Mouse (Mus musculus) heart, embryonic 14.5 days (tissue): ENCODE measurements around the gene Trnp1. TPM values are rescaled to one million over a fixed set of nuclear protein-coding genes. Genes with fewer than 3 reads are reported as not detected.

ENCODE experiments used
- ATAC-seq: fragments of 200-750 bp; cut with Nextera tagmentation; 2 replicates; pipeline ENCODE4 v1.8.0; 2017; ENCODE audit warnings: low read depth, moderate TSS enrichment; ENCODE audit not compliant: insufficient number of reproducible peaks, insufficient read depth, low FRiP score
- H3K27ac ChIP-seq, 2 experiments: fragments of 200-500 bp in 1 of 2; fragments of 300-500 bp in 1 of 2; sonication (generic) in 1 of 2; replicated peaks in 1 of 2; 2 replicates each; pipeline ENCODE4 v1.5.1; 2012 to 2014; ENCODE audit warnings: low read depth in 2 of 2, low read length in 2 of 2, control low read depth in 1 of 2, mild to moderate bottlenecking in 1 of 2, mixed read lengths in 1 of 2; ENCODE audit not compliant: control insufficient read depth in 1 of 2, insufficient read depth in 1 of 2
- H3K27me3 ChIP-seq: fragments of 300-500 bp; sonication (generic); 2 replicates; pipeline ENCODE4 v1.6.1; 2014; ENCODE audit warnings: mild to moderate bottlenecking, low read length, control low read depth; ENCODE audit not compliant: control insufficient read depth, insufficient read depth
- H3K36me3 ChIP-seq: fragments of 300-500 bp; sonication (generic); 2 replicates; pipeline ENCODE4 v1.6.1; 2014; ENCODE audit warnings: mild to moderate bottlenecking, control low read depth, low read length, mixed read lengths; ENCODE audit not compliant: control insufficient read depth, insufficient read depth
- H3K4me1 ChIP-seq, 2 experiments: fragments of 200-500 bp in 1 of 2; fragments of 300-500 bp in 1 of 2; sonication (generic) in 1 of 2; 2 replicates each; pipeline ENCODE4 v1.6.1; 2012 to 2014; ENCODE audit warnings: low read length in 2 of 2, control low read depth in 1 of 2, mixed read lengths in 1 of 2; ENCODE audit not compliant: control insufficient read depth in 2 of 2, insufficient read depth in 2 of 2
- H3K4me2 ChIP-seq: fragments of 300-500 bp; sonication (generic); 2 replicates; pipeline ENCODE4 v1.6.1; 2014; ENCODE audit warnings: mild to moderate bottlenecking, low read length
- H3K4me3 ChIP-seq, 2 experiments: fragments of 200-500 bp in 1 of 2; fragments of 300-500 bp in 1 of 2; sonication (generic) in 1 of 2; 2 replicates each; pipeline ENCODE4 v1.5.1; 2012 to 2014; ENCODE audit warnings: low read length in 2 of 2, mild to moderate bottlenecking in 2 of 2, control low read depth in 1 of 2, low read depth in 1 of 2, moderate library complexity in 1 of 2; ENCODE audit not compliant: control insufficient read depth in 1 of 2, insufficient read depth in 1 of 2
- H3K9ac ChIP-seq: fragments of 300-500 bp; sonication (generic); 2 replicates; pipeline ENCODE4 v1.6.1; 2014; ENCODE audit warnings: mild to moderate bottlenecking, low read length
- H3K9me3 ChIP-seq: fragments of 300-500 bp; sonication (generic); 2 replicates; pipeline ENCODE4 v1.6.1; 2016; ENCODE audit warnings: low read length, control low read depth; ENCODE audit not compliant: control insufficient read depth
- WGBS: fragments of 180-500 bp; shearing (Covaris S2); extraction: QIAGEN DNeasy Blood & Tissue Kit; methylation state at CpG from one replicate; pipeline ENCODE4 v1.1.7; 2014; 5-methylcytosine and 5-hydroxymethylcytosine counted together
- polyA plus RNA-seq: library from polyadenylated mRNA; unstranded; fragments of >200 nt; fragmentation: Nextera tagmentation; extraction: Ambion mirVana; gene quantifications from 2 replicates; pipeline ENCODE4 v1.2.1, GENCODE M21; 2014

Trnp1 gene
- polyA plus RNA-seq, 1 experiment from 2014 or later: 1.2 TPM

DNA sequence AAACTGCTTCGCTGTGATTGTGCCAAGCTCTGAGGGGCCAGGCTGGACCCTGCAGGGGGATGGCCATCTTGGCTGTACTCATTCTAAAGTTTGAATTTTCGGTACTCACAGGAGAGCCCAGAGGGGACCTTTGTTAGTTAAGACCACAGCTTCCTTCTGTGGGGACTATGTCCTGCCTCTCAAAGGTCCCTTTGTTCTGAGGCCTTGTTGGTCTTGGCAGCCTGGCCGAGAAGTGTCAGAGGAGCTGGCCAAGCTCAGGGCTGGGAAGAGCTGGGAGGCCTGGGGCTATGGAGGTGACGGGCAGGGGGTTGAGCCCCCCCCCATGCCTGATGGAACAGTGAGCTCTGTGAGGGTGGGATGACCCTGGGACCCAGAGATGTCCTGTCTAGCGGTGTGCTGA, 55.3 kb downstream of the Trnp1 start:
- no peaks in the 10 kb centered on the region for H3K9me3 ChIP-seq
- no peak overlapping the region for H3K9ac ChIP-seq

DNA sequence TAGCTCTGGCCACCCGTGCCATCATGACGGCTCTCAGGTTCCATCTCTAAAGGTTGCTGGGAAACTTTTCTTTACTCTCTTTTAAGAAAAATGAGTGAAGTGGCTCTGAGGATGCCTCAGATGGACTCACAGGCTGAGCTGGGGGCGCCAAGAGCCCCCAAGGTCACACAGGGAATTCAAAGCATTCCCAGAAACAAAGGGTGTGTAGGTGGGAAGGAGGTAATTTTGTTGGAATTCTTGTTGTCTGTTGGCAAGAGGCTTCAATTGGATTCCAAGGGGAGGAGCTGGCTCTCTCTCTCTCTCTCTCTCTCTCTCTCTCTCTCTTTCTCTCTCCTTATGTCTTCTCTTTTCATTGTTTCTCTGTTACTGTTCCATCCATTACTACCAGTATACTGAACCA, 56.2 kb downstream of the Trnp1 start:
- Histone ChIP-seq H3K36me3 (no peaks in the 10 kb centered on the region), H3K27ac (peak overlapping the region; percentile 31 to 83; a peak in 3 of 4 replicates), H3K4me1 (peaks cover 12 to 13% of the 10 kb centered on the region in 2 experiments), H3K4me2 (no peak overlapping the region), H3K9ac (no peak overlapping the region), H3K27me3 (no peaks in the 10 kb centered on the region), H3K9me3 (no peaks in the 10 kb centered on the region), H3K4me3 (no peak overlapping the region)
- no peak for ATAC-seq
- 64% methylated on average over 3 of the region's 3 CpGs for WGBS

More for the DNA sequence above, 55.3 kb downstream of the Trnp1 start:
- peak; percentile 66; the same call in 1 of the 2 replicates for ATAC-seq
- Histone ChIP-seq H3K4me1 (peaks cover 12 to 13% of the 10 kb centered on the region in 2 experiments), H3K4me3 (no peak overlapping the region), H3K27me3 (no peaks in the 10 kb centered on the region), H3K36me3 (no peaks in the 10 kb centered on the region), H3K27ac (peak overlapping the region; percentile 83 to 92), H3K4me2 (peak overlapping the region; percentile 8; the same call in 1 of the 2 replicates)
- 60% methylated on average over 5 of the region's 5 CpGs for WGBS

Other genes starting within 250 kb of the Trnp1 start
- 0.34 and 0.42 TPM in 2 replicates for gene Sytl1, start 235.4 kb downstream of the Trnp1 start, polyA plus RNA-seq
- gene Tmem222, start 220.8 kb downstream of the Trnp1 start, polyA plus RNA-seq: 54.7 and 57.1 TPM in 2 replicates
- 16.9 and 17.3 TPM in 2 replicates for gene Wdtc1, start 145.1 kb downstream of the Trnp1 start, polyA plus RNA-seq
- 5.6 and 6.5 TPM in 2 replicates for gene Slc9a1, start 128.8 kb downstream of the Trnp1 start, polyA plus RNA-seq
- 0.28 and 0.61 TPM in 2 replicates for gene Tent5b, start 18.4 kb downstream of the Trnp1 start, polyA plus RNA-seq
- 0.20 and 0.62 TPM in 2 replicates for gene Kdf1, start 20.4 kb upstream of the Trnp1 start, polyA plus RNA-seq
- gene Nudc, start 47.4 kb upstream of the Trnp1 start, polyA plus RNA-seq: 153 and 164 TPM in 2 replicates
- gene Nr0b2, start 54.8 kb upstream of the Trnp1 start, polyA plus RNA-seq: 15.8 and 18.7 TPM in 2 replicates
- gene Gpatch3, start 76.2 kb upstream of the Trnp1 start, polyA plus RNA-seq: 5.4 and 6.1 TPM in 2 replicates
- gene Gpn2, start 85.8 kb upstream of the Trnp1 start, polyA plus RNA-seq: 11.2 and 12.5 TPM in 2 replicates
- 0.40 and 1.4 TPM in 2 replicates for gene Sfn, start 103.6 kb upstream of the Trnp1 start, polyA plus RNA-seq
- 3.4 and 4.7 TPM in 2 replicates for gene Zdhhc18, start 151.6 kb upstream of the Trnp1 start, polyA plus RNA-seq
- 11.6 and 12.1 TPM in 2 replicates for gene Pigv, start 174.1 kb upstream of the Trnp1 start, polyA plus RNA-seq